Mouse (Mus musculus) splenic B cell, adult 2 months (primary cell): ENCODE data around the gene Tmem151a.

Experiments
- DNase-seq: peaks from one replicate; pipeline ENCODE4 v3.0.0-alpha.2; 2011; ENCODE audit warnings: low read depth, low spot score
- H3K27me3 ChIP-seq: 2 replicates; pipeline ENCODE4 v1.6.1; 2012; ENCODE audit warnings: mild to moderate bottlenecking, low read length, moderate library complexity, mixed read lengths; ENCODE audit not compliant: control insufficient read depth, poor library complexity, insufficient read depth, severe bottlenecking
- H3K36me3 ChIP-seq: 2 replicates; pipeline ENCODE4 v1.6.1; 2012; ENCODE audit warnings: mild to moderate bottlenecking, low read length, moderate library complexity, mixed read lengths; ENCODE audit not compliant: control insufficient read depth, poor library complexity, insufficient read depth, severe bottlenecking

The Tmem151a gene

GRCm38 (mm10) chr19:5067040-5067799 is 18.1 kb downstream of the Tmem151a start:
- Histone ChIP-seq H3K27me3 (peaks cover 2% of the 10 kb centered on the region; the same call in 1 of the 2 replicates), H3K36me3 (no peaks in the 10 kb centered on the region)
- no peak for DNase-seq

- H3K36me3 ChIP-seq, result no peaks in the 10 kb centered on the region
- no peak for DNase-seq
- 0 out of 2 replicates have a peak, but pooled peaks cover 2% of the 10 kb centered on the region for H3K27me3 ChIP-seq
These were observed 20.2 kb downstream of the Tmem151a start for GRCm38 (mm10) chr19:5065104-5065503.

GRCm38 (mm10) chr19:5062446-5062845 is 22.9 kb downstream of the Tmem151a start:
- no peaks in the 10 kb centered on the region for H3K36me3 ChIP-seq
- H3K27me3 ChIP-seq, result no peaks in the 10 kb centered on the region
- no peak for DNase-seq

GRCm38 (mm10) chr19:5062041-5062440 is 23.3 kb downstream of the Tmem151a start:
- Histone ChIP-seq H3K36me3 (no peaks in the 10 kb centered on the region), H3K27me3 (no peaks in the 10 kb centered on the region)
- no peak for DNase-seq

GRCm38 (mm10) chr19:5060365-5061330 is 24.7 kb downstream of the Tmem151a start:
- DNase-seq, result no peak
- no peaks in the 10 kb centered on the region for H3K36me3 ChIP-seq
- H3K27me3 ChIP-seq, result no peaks in the 10 kb centered on the region

- H3K27me3 ChIP-seq, result no peaks in the 10 kb centered on the region
- no peak for DNase-seq
- H3K36me3 ChIP-seq, result no peaks in the 10 kb centered on the region
These were observed 26.2 kb downstream of the Tmem151a start for GRCm38 (mm10) chr19:5058801-5059771.

- no peaks in the 10 kb centered on the region for H3K36me3 ChIP-seq
- no peak for DNase-seq
- H3K27me3 ChIP-seq, result no peaks in the 10 kb centered on the region
These were observed 27.2 kb downstream of the Tmem151a start for GRCm38 (mm10) chr19:5057876-5058775.

- DNase-seq, result peak; percentile 56
- no peaks in the 10 kb centered on the region for H3K36me3 ChIP-seq
- H3K27me3 ChIP-seq, result no peaks in the 10 kb centered on the region
These were observed 29.1 kb downstream of the Tmem151a start for GRCm38 (mm10) chr19:5056251-5056650.

GRCm38 (mm10) chr19:5053909-5054308 is 31.4 kb downstream of the Tmem151a start:
- Histone ChIP-seq H3K27me3 (no peaks in the 10 kb centered on the region), H3K36me3 (no peaks in the 10 kb centered on the region)
- peak; percentile 66 for DNase-seq

- no peak for DNase-seq
- Histone ChIP-seq H3K36me3 (no peaks in the 10 kb centered on the region), H3K27me3 (no peaks in the 10 kb centered on the region)
These were observed 32.5 kb downstream of the Tmem151a start for GRCm38 (mm10) chr19:5052853-5053252.

GRCm38 (mm10) chr19:5052166-5052822 is 33.0 kb downstream of the Tmem151a start:
- no peak for DNase-seq
- peaks cover 4% of the 10 kb centered on the region; the same call in 1 of the 2 replicates for H3K36me3 ChIP-seq
- H3K27me3 ChIP-seq, result no peaks in the 10 kb centered on the region

- Histone ChIP-seq H3K36me3 (peaks cover 9% of the 10 kb centered on the region), H3K27me3 (no peaks in the 10 kb centered on the region)
- DNase-seq, result no peak
These were observed 33.8 kb downstream of the Tmem151a start for GRCm38 (mm10) chr19:5051515-5051914.

- H3K27me3 ChIP-seq, result no peaks in the 10 kb centered on the region
- no peak for DNase-seq
These were observed 34.3 kb downstream of the Tmem151a start for GRCm38 (mm10) chr19:5051031-5051430.

More at GRCm38 (mm10) chr19:5051031-5051430, 34.3 kb downstream of the Tmem151a start:
- H3K36me3 ChIP-seq, result peaks cover 10% of the 10 kb centered on the region
